Mouse (Mus musculus) natural killer cell, adult 2 months (primary cell): ENCODE data around the gene Ctla2a.
"Not testable (repeated sequence)": the region's sequence is repeated elsewhere in the genome, so short reads cannot be mapped to it uniquely, and the experiment has no call there.

ENCODE experiments used
- DNase-seq, 2 experiments: peaks; one replicate each; pipeline ENCODE4 v3.0.0; 2022; ENCODE audit warnings: low spot score in 2 of 2

Ctla2a gene

DNA sequence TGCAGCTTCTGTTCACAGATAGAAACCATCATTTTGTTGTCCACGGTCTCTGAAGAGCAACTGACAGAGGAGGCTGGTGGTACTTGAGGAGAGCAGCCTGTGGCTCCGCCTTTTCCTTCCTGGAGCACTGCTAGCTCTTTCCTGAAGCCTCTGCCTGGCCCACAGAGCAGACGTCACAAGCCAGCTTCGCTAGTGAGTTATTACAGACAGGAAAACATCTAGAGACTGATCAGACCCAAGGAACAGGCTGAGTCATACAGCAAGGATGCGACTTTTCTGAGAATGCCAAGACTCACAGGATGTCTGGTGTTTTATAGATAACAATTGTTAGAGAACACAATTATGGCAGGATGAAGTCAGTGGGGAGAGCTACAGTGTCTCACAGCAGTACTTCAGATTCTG, at the start of gene Ctla2a, which contains the start of gene Gm49391:
Ctla2a (minus strand) TSS at position 126 of the 402 bp plus-strand sequence.
Gm49391 (minus strand) TSS at position 72 of the 402 bp plus-strand sequence.
- DNase-seq: peak; percentile 54 to 65

- DNase-seq: not testable (repeated sequence)
Measured at GRCm38 (mm10) chr13:60972319-60972718, 35.9 kb upstream of the Ctla2a start.

GRCm38 (mm10) chr13:60963985-60964384, 27.6 kb upstream of the Ctla2a start:
- DNase-seq: not testable (repeated sequence)

- DNase-seq: no peak
Measured at GRCm38 (mm10) chr13:60961706-60962105, 25.3 kb upstream of the Ctla2a start.

DNA sequence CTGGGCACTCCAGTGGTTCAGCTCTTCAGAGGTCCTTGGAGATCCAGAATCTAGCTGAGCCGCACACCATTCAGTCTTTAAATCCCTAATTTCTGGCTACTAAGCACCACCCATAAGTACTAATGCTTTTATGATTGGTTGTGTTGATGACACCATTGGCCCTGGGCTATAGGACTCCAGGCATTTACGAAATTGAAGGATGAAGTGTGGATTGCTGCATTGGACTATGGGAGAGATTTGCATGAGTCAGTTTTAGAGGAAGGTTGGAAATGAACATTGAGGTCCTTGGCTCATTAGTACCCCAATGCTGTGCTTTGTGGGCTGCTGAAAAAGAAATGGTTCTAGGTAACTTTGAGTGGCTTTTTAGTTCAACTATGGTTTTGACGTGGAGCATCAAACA, 5.5 kb upstream of the Ctla2a start, which contains the start of gene Tpbpa:
Tpbpa (minus strand) TSS at position 101 of the 400 bp plus-strand sequence.
- DNase-seq: not testable (repeated sequence)

GRCm38 (mm10) chr13:60935490-60935889, 935 bp downstream of the Ctla2a start, which contains the start of gene Gm49393:
Gene Gm49393 (minus strand): TSS chr13:60935590.
- DNase-seq: peak in 1 of 2 experiments; percentile 1

GRCm38 (mm10) chr13:60904780-60905179, 31.6 kb downstream of the Ctla2a start, which contains the start of gene Tpbpb:
Gene Tpbpb (minus strand): TSS chr13:60904880.
- DNase-seq: not testable (repeated sequence)

DNA sequence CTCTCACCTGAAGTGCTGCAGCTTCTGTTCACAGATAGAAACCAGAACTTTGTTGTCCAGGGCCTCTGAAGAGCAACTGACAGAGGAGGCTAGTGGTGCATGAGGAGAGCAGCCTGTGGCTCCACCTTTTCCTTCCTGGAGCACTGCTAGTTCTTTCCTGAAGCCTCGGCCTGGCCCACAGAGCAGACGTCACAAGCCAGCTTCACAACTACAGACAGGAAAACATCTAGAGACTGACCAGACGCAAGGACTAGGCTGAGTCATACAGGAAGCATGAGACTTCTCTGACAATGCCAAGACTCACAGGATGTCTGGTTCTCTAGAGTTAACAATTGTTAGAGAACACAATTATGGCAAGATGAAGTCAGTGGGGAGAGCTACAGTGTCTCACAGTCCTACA, 39.1 kb downstream of the Ctla2a start, which contains the start of gene Ctla2b:
Ctla2b (minus strand) TSS at position 120 of the 400 bp plus-strand sequence.
- DNase-seq: peak; percentile 79 to 87

GRCm38 (mm10) chr13:60896794-60897193, 39.6 kb downstream of the Ctla2a start, which contains the start of gene Gm49392:
Gene Gm49392 (minus strand): TSS chr13:60896894.
- DNase-seq: not testable (repeated sequence)

GRCm38 (mm10) chr13:60895406-60896160, 40.8 kb downstream of the Ctla2a start:
- DNase-seq: peak; percentile 20 to 54

- DNase-seq: no peak
Measured at GRCm38 (mm10) chr13:60892301-60892700, 44.1 kb downstream of the Ctla2a start.
